7 mouse cellular contexts compared by ENCODE assay signal in genomic region chr17:3448725-3449124, GRCm38 (mm10).
DNase-seq lines count a peak whose midpoint lies in the region; ATAC-seq and TF ChIP-seq lines count a peak whose summit lies in the region.

No protein-coding gene starts in this region.

- no peaks in the 10 kb centered on the region for H3K27me3 ChIP-seq in CH12.LX (replicated peaks)
- no peaks in the 10 kb centered on the region for H3K27me3 ChIP-seq in forebrain, postnatal 0 days (ENCODE audit: insufficient read depth, low read length)
- H3K27me3 ChIP-seq in lung, postnatal 0 days (replicated peaks; ENCODE audit: insufficient read depth, low read length) = no peaks in the 10 kb centered on the region

- in situ Hi-C loops in CH12.LX (cut with MboI; ENCODE audit: low pct_ligation_motif_present, low pct_unique_long_range_greater_than_20kb, low sequenced_read_pairs) = no loop called here

- ATAC-seq in forebrain, postnatal 0 days = peak; percentile 63
- ATAC-seq in lung, postnatal 0 days = peak; percentile 58

- TF ChIP-seq CTCF in CH12.LX (conservative IDR thresholded peaks at IDR 0.05 in 1 of 2, IDR thresholded peaks at IDR 0.05 in 1 of 2; ENCODE audit: low read depth in 2 of 2, low read length in 2 of 2) = peak; percentile 87
- TF ChIP-seq CTCF in forebrain, postnatal 0 days (IDR thresholded peaks at IDR 0.05; ENCODE audit: low read depth) = peak; percentile 91
- TF ChIP-seq CTCF in lung, postnatal 0 days (IDR thresholded peaks at IDR 0.05) = peak; percentile 88

- H3K4me2 ChIP-seq in CH12.LX (ENCODE audit: insufficient read depth, low read depth, poor library complexity, severe bottlenecking) = no peak overlapping the region
- H3K4me2 ChIP-seq in forebrain, postnatal 0 days (ENCODE audit: low read depth) = no peak overlapping the region
- H3K4me2 ChIP-seq in lung, postnatal 0 days (replicated peaks; ENCODE audit: low read depth, low read length) = no peak overlapping the region

- H3K36me3 ChIP-seq in CH12.LX (replicated peaks in 1 of 2; ENCODE audit: control insufficient read depth in 1 of 2, insufficient read depth in 1 of 2, low read length in 1 of 2) = peaks cover 24 to 75% of the 10 kb centered on the region in 2 experiments
- peaks cover 32% of the 10 kb centered on the region; the same call in 1 of the 2 replicates for H3K36me3 ChIP-seq in forebrain, postnatal 0 days (ENCODE audit: insufficient read depth)
- no peaks in the 10 kb centered on the region for H3K36me3 ChIP-seq in lung, postnatal 0 days (ENCODE audit: insufficient read depth, low read length)

- dilution Hi-C loops in CH12.LX (cut with MboI; ENCODE audit: extremely low pct_ligation_motif_present, extremely low pct_unique_long_range_greater_than_20kb, low sequenced_read_pairs) = no loop called here

- peak; percentile 48 for TF ChIP-seq RAD21 in CH12.LX (IDR thresholded peaks at IDR 0.05; ENCODE audit: low read depth, low read length)

- no peak overlapping the region for H3K4me3 ChIP-seq in CH12.LX (replicated peaks in 1 of 3; ENCODE audit: low read depth in 2 of 3, low read length in 2 of 3, poor library complexity in 1 of 3)
- no peak overlapping the region for H3K4me3 ChIP-seq in forebrain, postnatal 0 days (ENCODE audit: low read depth, low read length)
- H3K4me3 ChIP-seq in lung, postnatal 0 days (ENCODE audit: low read depth, low read length) = no peak overlapping the region

- 25% methylated on average over 3 of the region's 3 CpGs for WGBS in forebrain, postnatal 0 days
- WGBS in lung, postnatal 0 days = 34% methylated on average over 3 of the region's 3 CpGs

- H3K9me3 ChIP-seq in CH12.LX (replicated peaks; ENCODE audit: low read length) = no peaks in the 10 kb centered on the region
- H3K9me3 ChIP-seq in forebrain, postnatal 0 days (ENCODE audit: low read length) = no peaks in the 10 kb centered on the region
- no peaks in the 10 kb centered on the region for H3K9me3 ChIP-seq in lung, postnatal 0 days (ENCODE audit: low read length)

- no peak for TF ChIP-seq EP300 in CH12.LX (IDR thresholded peaks at IDR 0.05; ENCODE audit: low read length)
- no peak for TF ChIP-seq EP300 in lung, postnatal 0 days (IDR thresholded peaks at IDR 0.05)

- H3K4me1 ChIP-seq in CH12.LX (ENCODE audit: control insufficient read depth in 1 of 2, insufficient read depth in 2 of 2) = peaks cover 0 to 9% of the 10 kb centered on the region in 2 experiments; a peak in 3 of 4 replicates
- H3K4me1 ChIP-seq in forebrain, postnatal 0 days (ENCODE audit: insufficient read depth) = no peaks in the 10 kb centered on the region
- H3K4me1 ChIP-seq in lung, postnatal 0 days (ENCODE audit: insufficient read depth, low read depth, low read length) = no peaks in the 10 kb centered on the region

- DNase-seq in B cell, adult 2 months = peak; percentile 71 to 76
- peak; percentile 69 for DNase-seq in CH12.LX (ENCODE audit: extremely low read depth)
- peak; percentile 16 for DNase-seq in cerebellum, adult 11-12 months
- peak; percentile 90 for DNase-seq in forebrain, postnatal 0 days
- DNase-seq in kidney, postnatal 36 days = peak; percentile 56 to 83
- peak; percentile 71 for DNase-seq in lung, postnatal 0 days (ENCODE audit: low spot score)
- peak; percentile 87 for DNase-seq in right cerebral cortex, adult 2 months (ENCODE audit: low spot score in 2 of 2)

- no peak overlapping the region for H3K9ac ChIP-seq in CH12.LX (ENCODE audit: insufficient read depth, low read depth)
- H3K9ac ChIP-seq in forebrain, postnatal 0 days = no peak overlapping the region
- H3K9ac ChIP-seq in lung, postnatal 0 days (replicated peaks; ENCODE audit: low read depth) = no peak overlapping the region

- no peaks in the 10 kb centered on the region for H3K79me2 ChIP-seq in CH12.LX (replicated peaks; ENCODE audit: control insufficient read depth, extremely low read depth, insufficient read depth, poor library complexity, severe bottlenecking)

- TF ChIP-seq POLR2A in CH12.LX (IDR thresholded peaks at IDR 0.05; ENCODE audit: low read depth, low read length) = no peak

- no peak overlapping the region for H3K27ac ChIP-seq in CH12.LX (ENCODE audit: insufficient read depth, low read depth)
- no peak overlapping the region for H3K27ac ChIP-seq in forebrain, postnatal 0 days (ENCODE audit: low read depth, low read length)
- H3K27ac ChIP-seq in lung, postnatal 0 days (ENCODE audit: low read length) = no peak overlapping the region

TF ChIP-seq in CH12.LX, 34 proteins besides CTCF, POLR2A, EP300 and RAD21:
- TF ChIP-seq SMC3 (IDR thresholded peaks at IDR 0.05; ENCODE audit: low read depth, low read length) (peak; percentile 48), NRF1 (IDR thresholded peaks at IDR 0.05; ENCODE audit: low read depth, low read length) (no peak)

Comparison
In these comparisons a context has a peak if more than half of its experiments do, and no peak if none do; other contexts are left out.
1. DNase-seq: peak in every context shown above with its lines; median percentile 90 in forebrain, postnatal 0 days; 87 in right cerebral cortex, adult 2 months; 74 in B cell, adult 2 months; 71 in lung, postnatal 0 days; 70 in kidney, postnatal 36 days; 69 in CH12.LX; 16 in cerebellum, adult 11-12 months.